Mouse (Mus musculus) left cerebral cortex, adult 18-20 months (tissue): Measurements from ENCODE around the gene Plekhh2. TPM values are rescaled to one million over a fixed set of nuclear protein-coding genes. Genes with fewer than 3 reads are reported as not detected.

Experiments
- DNase-seq, 2 experiments: peaks; one replicate each; pipeline ENCODE4 v3.0.0; 2021 to 2022; ENCODE audit warnings: low spot score in 2 of 2, mixed read lengths in 1 of 2
- long read RNA-seq, 2 experiments: library from polyadenylated mRNA; stranded (forward); transcript quantifications; one replicate each; pipeline ENCODE4 v2.0.0; 2021
- total RNA-seq, 2 experiments: library from RNA; stranded (reverse); gene quantifications; 2 replicates each; pipeline ENCODE4 v1.2.3; 2021

Plekhh2 gene
- total RNA-seq = 1 to 10 TPM; 4.9 to 6.8 TPM
- long read RNA-seq, experiment 1, full-length matches to known transcripts = 1 of 3 reads
- long read RNA-seq, experiment 1, partial matches to known transcripts = 0 of 3 reads
- long read RNA-seq, experiment 1, other reads (novel, unspliced or antisense) = 2 of 3 reads
- long read RNA-seq, experiment 2, partial matches to known transcripts = 1 of 4 reads
- long read RNA-seq, experiment 2, other reads (novel, unspliced or antisense) = 3 of 4 reads

GRCm38 (mm10) chr17:84511682-84512515, at the start of gene Plekhh2:
Gene Plekhh2 (plus strand): TSS chr17:84511895.
- peak; percentile 79 to 84 for DNase-seq

- DNase-seq = peak; percentile 98
Measured at GRCm38 (mm10) chr17:84465753-84466608, 45.7 kb upstream of the Plekhh2 start, which contains the start of gene Thada. Gene Thada (minus strand): TSS chr17:84466205.

DNA sequence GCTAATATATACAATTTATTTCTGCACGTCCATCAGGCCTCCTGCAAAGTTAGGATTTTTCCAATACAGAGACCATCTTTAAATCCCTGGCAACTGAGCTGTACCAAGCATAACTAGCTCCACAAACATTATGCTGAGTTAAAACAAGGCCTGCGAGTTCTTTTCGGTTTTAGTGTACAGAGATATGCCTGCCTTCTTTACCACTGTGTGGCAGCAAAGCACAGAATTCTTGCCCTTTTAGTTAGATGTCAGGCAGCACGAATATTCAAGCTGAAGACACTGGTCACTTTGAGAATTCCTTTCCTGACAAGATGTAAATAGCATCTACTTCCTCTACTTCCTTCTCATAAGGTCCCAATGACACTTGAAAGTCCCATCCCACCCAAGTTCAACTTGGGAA, 37.4 kb upstream of the Plekhh2 start:
- peak in 1 of 2 experiments; percentile 16 for DNase-seq

- no peak for DNase-seq
Measured at GRCm38 (mm10) chr17:84477176-84477575, 34.5 kb upstream of the Plekhh2 start.

GRCm38 (mm10) chr17:84478276-84478675, 33.4 kb upstream of the Plekhh2 start:
- no peak for DNase-seq

- DNase-seq = no peak
Measured at GRCm38 (mm10) chr17:84480464-84481355, 31.0 kb upstream of the Plekhh2 start.

DNA sequence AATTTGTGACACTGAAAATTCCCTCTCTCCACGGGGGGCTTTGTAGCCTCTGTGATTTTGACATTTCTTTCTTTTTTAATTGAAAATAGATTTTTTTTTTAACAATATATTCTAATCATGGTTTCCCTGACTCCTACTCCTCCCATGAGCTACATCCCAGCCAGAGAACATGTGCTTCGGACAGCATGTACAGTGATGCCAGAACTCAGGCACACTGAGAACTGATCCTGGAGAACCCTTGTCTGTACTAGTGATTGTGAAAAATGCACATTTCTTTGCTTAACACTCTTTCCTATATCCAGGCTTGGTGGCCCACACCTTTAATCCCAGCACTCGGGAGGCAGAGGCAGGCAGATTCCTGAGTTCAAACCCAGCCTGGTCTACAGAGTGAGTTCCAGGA, 28.9 kb upstream of the Plekhh2 start:
- DNase-seq = no peak

DNA sequence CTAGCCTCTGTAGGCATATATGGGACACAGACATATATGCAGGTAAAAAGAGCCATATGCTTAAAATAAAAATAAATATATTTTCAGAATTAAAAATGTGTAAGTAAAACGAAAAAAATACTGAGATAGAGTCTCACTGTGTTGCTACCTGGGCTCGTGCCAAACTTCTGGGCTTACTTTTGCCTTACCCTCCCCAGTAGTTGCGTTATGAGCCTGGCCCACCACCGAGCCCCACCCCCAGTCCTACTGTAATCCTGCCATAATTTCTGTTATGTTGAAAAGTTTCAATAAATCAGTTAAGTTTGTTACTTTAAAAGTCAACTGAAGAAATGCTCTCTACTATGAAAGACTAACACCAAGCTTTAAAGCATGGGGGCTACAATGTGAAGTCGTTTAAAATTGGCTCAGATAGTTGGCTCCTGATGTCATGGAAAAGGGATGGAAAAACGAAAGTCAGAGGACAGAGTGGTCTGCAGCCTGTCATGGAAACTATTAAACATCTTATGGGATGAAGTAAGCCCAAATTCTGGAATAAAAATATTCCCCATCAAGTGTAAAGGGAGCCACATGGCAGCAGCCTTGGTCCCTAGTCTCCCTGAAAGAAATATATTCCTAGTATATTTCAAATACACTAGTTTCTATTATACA, 27.9 kb upstream of the Plekhh2 start:
- DNase-seq = no peak

GRCm38 (mm10) chr17:84487415-84487814, 24.3 kb upstream of the Plekhh2 start:
- DNase-seq = no peak

GRCm38 (mm10) chr17:84492255-84492880, 19.3 kb upstream of the Plekhh2 start:
- DNase-seq = no peak

DNA sequence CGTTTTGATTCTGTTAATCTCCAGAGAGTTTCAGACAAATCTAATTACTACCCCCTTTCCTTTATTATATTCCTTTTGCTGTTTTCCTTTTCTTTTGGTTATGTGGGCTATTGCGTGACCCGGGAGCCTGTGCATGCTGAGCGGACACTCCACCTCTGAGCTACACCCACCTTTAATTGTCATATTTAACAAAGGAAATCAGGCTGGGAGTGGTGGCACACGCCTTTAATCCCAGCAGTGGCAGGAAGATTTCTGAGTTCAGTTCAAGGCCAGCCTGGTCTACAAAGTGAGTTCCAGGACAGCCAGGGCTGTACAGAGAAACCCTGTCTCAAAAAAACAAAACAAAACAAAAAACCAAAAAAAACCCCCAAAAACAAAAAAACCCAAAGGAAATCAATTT, 14.7 kb upstream of the Plekhh2 start:
- DNase-seq = no peak

DNA sequence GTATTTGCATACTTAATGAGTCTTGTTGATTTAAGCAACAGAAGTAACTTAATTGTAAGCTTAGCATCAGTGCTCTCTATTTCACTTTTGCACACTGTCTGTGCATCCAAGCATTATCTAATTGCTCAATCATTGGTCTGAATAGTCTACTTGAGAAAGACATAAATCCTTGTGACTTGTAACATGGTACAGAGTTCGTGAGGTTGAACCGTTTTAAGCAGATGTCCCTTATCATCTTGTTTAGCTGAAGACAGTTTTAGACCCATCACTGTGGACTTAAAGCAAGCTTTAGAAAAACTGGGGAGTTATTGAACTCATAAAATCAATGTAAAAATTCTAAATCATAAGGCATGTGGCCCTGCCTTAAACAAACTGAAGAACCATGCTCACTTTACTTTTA, 14.1 kb upstream of the Plekhh2 start:
- no peak for DNase-seq

DNA sequence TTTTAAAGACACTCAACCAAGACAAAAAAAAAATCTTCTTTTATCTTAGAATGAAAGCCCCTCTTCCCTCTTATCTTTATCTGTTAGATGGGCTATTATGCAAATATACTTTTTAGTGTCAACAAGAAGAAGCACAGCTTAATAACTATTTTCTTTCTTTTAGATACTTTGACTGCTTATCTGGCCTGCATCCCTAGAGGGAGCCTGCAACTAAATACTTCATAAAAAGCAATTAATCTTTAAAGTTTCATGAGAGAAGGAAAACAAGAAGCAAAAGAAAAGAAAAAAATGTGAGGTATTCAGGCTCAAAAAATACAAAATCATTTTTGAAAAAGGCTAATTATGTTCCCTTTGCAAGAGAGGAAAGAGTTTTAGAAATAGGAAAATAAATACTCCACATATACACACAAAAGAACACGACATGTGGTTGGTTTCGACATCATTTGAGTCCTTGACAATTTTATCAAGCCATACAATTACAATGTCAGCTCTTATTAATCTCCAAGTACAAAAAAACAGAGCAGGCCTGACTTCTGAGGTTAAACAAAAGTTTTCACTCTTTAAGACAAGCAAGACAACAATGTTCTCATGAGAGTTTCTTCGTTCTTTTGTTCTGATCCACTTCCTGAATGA, 13.6 kb upstream of the Plekhh2 start:
- no peak for DNase-seq

GRCm38 (mm10) chr17:84498639-84499038, 13.1 kb upstream of the Plekhh2 start:
- DNase-seq = no peak

- no peak for DNase-seq
Measured at GRCm38 (mm10) chr17:84502341-84502740, 9.4 kb upstream of the Plekhh2 start.

GRCm38 (mm10) chr17:84505922-84506321, 5.8 kb upstream of the Plekhh2 start:
- DNase-seq = no peak

DNA sequence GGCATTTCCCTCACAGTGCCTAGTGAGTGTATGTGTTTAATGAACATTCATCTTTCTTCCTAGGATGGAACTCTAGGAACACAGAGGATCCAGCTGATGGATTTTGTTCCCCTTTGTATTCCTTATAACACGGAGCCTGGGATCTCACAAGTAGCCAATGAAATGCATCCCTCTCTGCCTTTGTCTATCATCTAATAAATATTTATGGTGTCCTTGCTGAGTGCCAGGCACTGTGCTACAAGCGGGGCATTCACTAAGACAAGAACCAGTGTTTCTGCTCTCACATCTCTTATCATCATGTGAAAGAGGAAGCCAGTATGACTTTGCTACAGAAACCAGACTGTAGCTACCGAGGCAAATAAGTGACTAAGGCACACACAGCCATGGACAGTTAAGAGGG, 3.0 kb upstream of the Plekhh2 start:
- DNase-seq = no peak

DNA sequence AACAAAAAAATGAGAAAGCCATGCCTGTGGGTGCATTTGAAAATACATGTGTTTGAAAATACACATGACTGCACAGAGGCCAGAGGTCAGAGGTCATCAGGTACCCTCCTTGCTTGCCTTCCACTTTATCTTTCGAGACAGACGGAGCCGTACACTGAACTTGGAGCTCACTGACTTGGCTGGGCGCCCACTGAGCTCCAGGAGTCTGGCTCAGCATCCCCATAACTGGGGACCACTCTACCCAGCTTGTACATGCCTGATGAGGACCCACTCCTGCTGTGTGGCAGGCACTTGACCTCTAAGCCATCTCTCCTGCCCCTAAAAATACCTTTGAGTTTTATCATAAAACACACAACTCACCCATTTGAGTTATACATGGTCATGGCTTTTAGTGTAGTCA, 2.5 kb upstream of the Plekhh2 start:
- no peak for DNase-seq

DNA sequence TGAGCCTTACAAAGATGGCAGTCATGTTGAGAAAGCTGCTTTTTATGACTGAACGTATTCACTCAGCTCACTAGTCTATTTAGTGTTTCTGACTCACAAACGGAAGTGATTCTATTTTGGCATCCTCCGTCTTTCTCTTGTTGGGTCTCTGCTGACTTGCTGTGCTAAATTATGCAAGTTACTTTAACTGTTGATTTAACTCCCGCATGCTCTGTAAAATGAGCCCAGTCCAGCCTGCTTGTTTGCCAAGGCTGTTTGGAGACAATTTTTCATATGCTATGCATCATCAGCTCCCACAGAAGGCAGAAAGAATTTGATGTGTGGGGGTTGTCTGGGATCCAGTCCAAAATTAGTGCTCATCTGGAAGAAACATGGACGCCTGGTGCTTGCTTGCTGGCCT, 1.3 kb upstream of the Plekhh2 start:
- peak; percentile 59 to 68 for DNase-seq
